Mouse (Mus musculus): ENCODE data around the gene Bcl2l1. TPM values are rescaled to one million over a fixed set of nuclear protein-coding genes. Genes with fewer than 3 reads are reported as not detected.

The Bcl2l1 gene
- total and polyA plus RNA-seq, 3 experiments, result 21.3 to 80.3 (median 34.5) TPM

GRCm38 (mm10) chr2:152733201-152733600, 98.3 kb downstream of the Bcl2l1 start:
- Histone ChIP-seq H3K4me3 (replicated peaks in 1 of 3; ENCODE audit: low read depth in 2 of 3, low read length in 2 of 3, poor library complexity in 1 of 3) (no peak overlapping the region), H3K9me3 (replicated peaks; ENCODE audit: low read length) (peaks cover 6% of the 10 kb centered on the region), H3K36me3 (replicated peaks in 1 of 2; ENCODE audit: control insufficient read depth in 1 of 2, insufficient read depth in 1 of 2, low read length in 1 of 2) (no peaks in the 10 kb centered on the region), H3K27ac (ENCODE audit: insufficient read depth, low read depth) (no peak overlapping the region), H3K9ac (ENCODE audit: insufficient read depth, low read depth) (no peak overlapping the region), H3K4me1 (ENCODE audit: control insufficient read depth in 1 of 2, insufficient read depth in 2 of 2) (peaks cover 8 to 11% of the 10 kb centered on the region in 2 experiments), H3K79me2 (replicated peaks; ENCODE audit: control insufficient read depth, extremely low read depth, insufficient read depth, poor library complexity, severe bottlenecking) (no peaks in the 10 kb centered on the region), H3K4me2 (ENCODE audit: insufficient read depth, low read depth, poor library complexity, severe bottlenecking) (no peak overlapping the region), H3K27me3 (replicated peaks) (peaks cover 60% of the 10 kb centered on the region)
- in situ Hi-C loops (cut with MboI; ENCODE audit: low pct_ligation_motif_present, low pct_unique_long_range_greater_than_20kb, low sequenced_read_pairs) (no loop called here), dilution Hi-C loops (cut with MboI; ENCODE audit: extremely low pct_ligation_motif_present, extremely low pct_unique_long_range_greater_than_20kb, low sequenced_read_pairs) (no loop called here)
- no peak for DNase-seq (ENCODE audit: extremely low read depth)
- TF ChIP-seq TCF12 (IDR thresholded peaks at IDR 0.05; ENCODE audit: low read depth, low read length) (no peak), RCOR1 (conservative IDR thresholded peaks at IDR 0.05; ENCODE audit: low read depth, low read length) (no peak), PAX5 (IDR thresholded peaks at IDR 0.05; ENCODE audit: low read length) (no peak), JUND (conservative IDR thresholded peaks at IDR 0.05; ENCODE audit: low read depth, low read length) (no peak), CHD2 (IDR thresholded peaks at IDR 0.05; ENCODE audit: low read length) (no peak), CTCF (conservative IDR thresholded peaks at IDR 0.05 in 1 of 2, IDR thresholded peaks at IDR 0.05 in 1 of 2; ENCODE audit: low read depth in 2 of 2, low read length in 2 of 2) (no peak), KAT2A (IDR thresholded peaks at IDR 0.05; ENCODE audit: insufficient replicate concordance, low read length) (no peak), MYC (IDR thresholded peaks at IDR 0.05; ENCODE audit: low read depth, low read length) (no peak), HCFC1 (IDR thresholded peaks at IDR 0.05; ENCODE audit: low read depth, low read length) (no peak), MAX (IDR thresholded peaks at IDR 0.05; ENCODE audit: low read length) (no peak)

Other genes starting within 250 kb of the Bcl2l1 start
- not detected in 2 replicates for gene Defb45, start 232.3 kb downstream of the Bcl2l1 start, total RNA-seq (2012; rRNA removed)
- not detected in 2 replicates for gene Defb45, start 232.3 kb downstream of the Bcl2l1 start, total RNA-seq (2014; rRNA removed)
- not detected in 2 replicates for gene Defb45, start 232.3 kb downstream of the Bcl2l1 start, polyA plus RNA-seq (2012; ENCODE audit: insufficient read length, low read depth)
- gene Defb36, start 227.4 kb downstream of the Bcl2l1 start, total RNA-seq (2012; rRNA removed), result not detected in 2 replicates
- gene Defb36, start 227.4 kb downstream of the Bcl2l1 start, total RNA-seq (2014; rRNA removed), result not detected in 2 replicates
- gene Defb36, start 227.4 kb downstream of the Bcl2l1 start, polyA plus RNA-seq (2012; ENCODE audit: insufficient read length, low read depth), result not detected in 2 replicates
- 0.84 TPM in 1 of 2 replicates, not detected in the other for gene Defb25, start 208.7 kb downstream of the Bcl2l1 start, total RNA-seq (2012; rRNA removed)
- gene Defb25, start 208.7 kb downstream of the Bcl2l1 start, total RNA-seq (2014; rRNA removed), result not detected in 2 replicates
- 0.94 and 1.8 TPM in 2 replicates for gene Defb25, start 208.7 kb downstream of the Bcl2l1 start, polyA plus RNA-seq (2012; ENCODE audit: insufficient read length, low read depth)
- 0.13 and 0.55 TPM in 2 replicates for gene Rem1, start 204.8 kb downstream of the Bcl2l1 start, total RNA-seq (2012; rRNA removed)
- 0.74 and 0.82 TPM in 2 replicates for gene Rem1, start 204.8 kb downstream of the Bcl2l1 start, total RNA-seq (2014; rRNA removed)
- gene Rem1, start 204.8 kb downstream of the Bcl2l1 start, polyA plus RNA-seq (2012; ENCODE audit: insufficient read length, low read depth), result 0.70 and 0.80 TPM in 2 replicates
- 137 and 145 TPM in 2 replicates for gene H13, start 162.3 kb downstream of the Bcl2l1 start, total RNA-seq (2012; rRNA removed)
- 105 and 116 TPM in 2 replicates for gene H13, start 162.3 kb downstream of the Bcl2l1 start, total RNA-seq (2014; rRNA removed)
- 161 and 175 TPM in 2 replicates for gene H13, start 162.3 kb downstream of the Bcl2l1 start, polyA plus RNA-seq (2012; ENCODE audit: insufficient read length, low read depth)
- gene Mcts2, start 144.7 kb downstream of the Bcl2l1 start, total RNA-seq (2012; rRNA removed), result 3.3 and 5.4 TPM in 2 replicates
- gene Mcts2, start 144.7 kb downstream of the Bcl2l1 start, total RNA-seq (2014; rRNA removed), result 0.95 and 1.5 TPM in 2 replicates
- 3.2 and 3.8 TPM in 2 replicates for gene Mcts2, start 144.7 kb downstream of the Bcl2l1 start, polyA plus RNA-seq (2012; ENCODE audit: insufficient read length, low read depth)
- gene Id1, start 95.5 kb downstream of the Bcl2l1 start, total RNA-seq (2012; rRNA removed), result 0.38 and 0.93 TPM in 2 replicates
- gene Id1, start 95.5 kb downstream of the Bcl2l1 start, total RNA-seq (2014; rRNA removed), result not detected in 2 replicates
- not detected in 2 replicates for gene Id1, start 95.5 kb downstream of the Bcl2l1 start, polyA plus RNA-seq (2012; ENCODE audit: insufficient read length, low read depth)
- not detected in 2 replicates for gene Cox4i2, start 77.6 kb downstream of the Bcl2l1 start, total RNA-seq (2012; rRNA removed)
- not detected in 2 replicates for gene Cox4i2, start 77.6 kb downstream of the Bcl2l1 start, total RNA-seq (2014; rRNA removed)
- gene Cox4i2, start 77.6 kb downstream of the Bcl2l1 start, polyA plus RNA-seq (2012; ENCODE audit: insufficient read length, low read depth), result not detected in 2 replicates
- gene Tpx2, start 16.2 kb upstream of the Bcl2l1 start, total RNA-seq (2012; rRNA removed), result 66.1 and 70.9 TPM in 2 replicates
- gene Tpx2, start 16.2 kb upstream of the Bcl2l1 start, total RNA-seq (2014; rRNA removed), result 98.0 and 105 TPM in 2 replicates
- 123 and 127 TPM in 2 replicates for gene Tpx2, start 16.2 kb upstream of the Bcl2l1 start, polyA plus RNA-seq (2012; ENCODE audit: insufficient read length, low read depth)
- 0.47 and 0.97 TPM in 2 replicates for gene Mylk2, start 79.6 kb upstream of the Bcl2l1 start, total RNA-seq (2012; rRNA removed)
- 1.3 TPM in 2 replicates for gene Mylk2, start 79.6 kb upstream of the Bcl2l1 start, total RNA-seq (2014; rRNA removed)
- 2.4 TPM in 2 replicates for gene Mylk2, start 79.6 kb upstream of the Bcl2l1 start, polyA plus RNA-seq (2012; ENCODE audit: insufficient read length, low read depth)
- gene Foxs1, start 101.5 kb upstream of the Bcl2l1 start, total RNA-seq (2012; rRNA removed), result 6.1 and 7.1 TPM in 2 replicates
- gene Foxs1, start 101.5 kb upstream of the Bcl2l1 start, total RNA-seq (2014; rRNA removed), result 7.8 and 9.1 TPM in 2 replicates
- 7.6 and 9.5 TPM in 2 replicates for gene Foxs1, start 101.5 kb upstream of the Bcl2l1 start, polyA plus RNA-seq (2012; ENCODE audit: insufficient read length, low read depth)
- 0.08 TPM in 1 of 2 replicates, not detected in the other for gene Dusp15, start 120.0 kb upstream of the Bcl2l1 start, total RNA-seq (2012; rRNA removed)
- gene Dusp15, start 120.0 kb upstream of the Bcl2l1 start, total RNA-seq (2014; rRNA removed), result not detected in 2 replicates
- 0.13 and 0.16 TPM in 2 replicates for gene Dusp15, start 120.0 kb upstream of the Bcl2l1 start, polyA plus RNA-seq (2012; ENCODE audit: insufficient read length, low read depth)
- 1.4 and 1.7 TPM in 2 replicates for gene Ttll9, start 130.8 kb upstream of the Bcl2l1 start, total RNA-seq (2012; rRNA removed)
- 1.5 and 1.6 TPM in 2 replicates for gene Ttll9, start 130.8 kb upstream of the Bcl2l1 start, total RNA-seq (2014; rRNA removed)
- gene Ttll9, start 130.8 kb upstream of the Bcl2l1 start, polyA plus RNA-seq (2012; ENCODE audit: insufficient read length, low read depth), result 1.7 and 1.9 TPM in 2 replicates
- gene Pdrg1, start 183.7 kb upstream of the Bcl2l1 start, total RNA-seq (2012; rRNA removed), result 50.9 and 65.1 TPM in 2 replicates
- gene Pdrg1, start 183.7 kb upstream of the Bcl2l1 start, total RNA-seq (2014; rRNA removed), result 24.5 and 26.1 TPM in 2 replicates
- gene Pdrg1, start 183.7 kb upstream of the Bcl2l1 start, polyA plus RNA-seq (2012; ENCODE audit: insufficient read length, low read depth), result 54.9 and 56.4 TPM in 2 replicates
- gene Xkr7, start 200.1 kb upstream of the Bcl2l1 start, total RNA-seq (2012; rRNA removed), result not detected in 2 replicates
- not detected in 2 replicates for gene Xkr7, start 200.1 kb upstream of the Bcl2l1 start, total RNA-seq (2014; rRNA removed)
- gene Xkr7, start 200.1 kb upstream of the Bcl2l1 start, polyA plus RNA-seq (2012; ENCODE audit: insufficient read length, low read depth), result not detected in 2 replicates
- gene Ccm2l, start 234.2 kb upstream of the Bcl2l1 start, total RNA-seq (2012; rRNA removed), result not detected in 2 replicates
- gene Ccm2l, start 234.2 kb upstream of the Bcl2l1 start, total RNA-seq (2014; rRNA removed), result not detected in 2 replicates
- gene Ccm2l, start 234.2 kb upstream of the Bcl2l1 start, polyA plus RNA-seq (2012; ENCODE audit: insufficient read length, low read depth), result not detected in 2 replicates

Measured in CH12.LX (cell line).